Mouse (Mus musculus) forebrain, embryonic 10.5 days (tissue): ENCODE measurements around the gene Tmem167. TPM values are rescaled to one million over a fixed set of nuclear protein-coding genes. Genes with fewer than 3 reads are reported as not detected.
"Not testable (repeated sequence)": the region's sequence is repeated elsewhere in the genome, so short reads cannot be mapped to it uniquely, and the experiment has no call there.

Source experiments
- DNase-seq: peaks from one replicate; pipeline ENCODE4 v3.0.0-alpha.2; 2017; ENCODE audit warnings: low spot score; ENCODE audit errors: extremely low spot score
- H3K27ac ChIP-seq: fragments of 300-500 bp; sonication (generic); 2 replicates; pipeline ENCODE4 v1.5.1; 2016; ENCODE audit warnings: mild to moderate bottlenecking
- H3K27me3 ChIP-seq: fragments of 300-500 bp; sonication (generic); 2 replicates; pipeline ENCODE4 v1.6.1; 2016; ENCODE audit warnings: mild to moderate bottlenecking; ENCODE audit not compliant: poor library complexity, severe bottlenecking
- H3K36me3 ChIP-seq: fragments of 300-500 bp; sonication (generic); replicated peaks from 2 replicates; pipeline ENCODE4 v1.6.1; 2016; ENCODE audit warnings: mild to moderate bottlenecking, moderate library complexity
- H3K4me1 ChIP-seq: fragments of 300-500 bp; sonication (generic); 2 replicates; pipeline ENCODE4 v1.6.1; 2016
- H3K4me3 ChIP-seq: fragments of 300-500 bp; sonication (generic); 2 replicates; pipeline ENCODE4 v1.5.1; 2016; ENCODE audit warnings: mild to moderate bottlenecking, moderate library complexity
- H3K9me3 ChIP-seq: fragments of 300-500 bp; sonication (generic); 2 replicates; pipeline ENCODE4 v1.6.1; 2016; ENCODE audit warnings: mild to moderate bottlenecking, moderate library complexity
- WGBS: fragments of 180-500 bp; shearing (Covaris S2); methylation state at CpG from one replicate; pipeline ENCODE4 v1.1.7; 2016; 5-methylcytosine and 5-hydroxymethylcytosine counted together
- polyA plus RNA-seq: library from polyadenylated mRNA; unstranded; fragments of >200 nt; fragmentation: Nextera tagmentation; extraction: Ambion mirVana; gene quantifications from 2 replicates; pipeline ENCODE4 v1.2.1, GENCODE M21; 2016

Tmem167 gene
- polyA plus RNA-seq, result 59.5 and 67.8 TPM in 2 replicates

DNA sequence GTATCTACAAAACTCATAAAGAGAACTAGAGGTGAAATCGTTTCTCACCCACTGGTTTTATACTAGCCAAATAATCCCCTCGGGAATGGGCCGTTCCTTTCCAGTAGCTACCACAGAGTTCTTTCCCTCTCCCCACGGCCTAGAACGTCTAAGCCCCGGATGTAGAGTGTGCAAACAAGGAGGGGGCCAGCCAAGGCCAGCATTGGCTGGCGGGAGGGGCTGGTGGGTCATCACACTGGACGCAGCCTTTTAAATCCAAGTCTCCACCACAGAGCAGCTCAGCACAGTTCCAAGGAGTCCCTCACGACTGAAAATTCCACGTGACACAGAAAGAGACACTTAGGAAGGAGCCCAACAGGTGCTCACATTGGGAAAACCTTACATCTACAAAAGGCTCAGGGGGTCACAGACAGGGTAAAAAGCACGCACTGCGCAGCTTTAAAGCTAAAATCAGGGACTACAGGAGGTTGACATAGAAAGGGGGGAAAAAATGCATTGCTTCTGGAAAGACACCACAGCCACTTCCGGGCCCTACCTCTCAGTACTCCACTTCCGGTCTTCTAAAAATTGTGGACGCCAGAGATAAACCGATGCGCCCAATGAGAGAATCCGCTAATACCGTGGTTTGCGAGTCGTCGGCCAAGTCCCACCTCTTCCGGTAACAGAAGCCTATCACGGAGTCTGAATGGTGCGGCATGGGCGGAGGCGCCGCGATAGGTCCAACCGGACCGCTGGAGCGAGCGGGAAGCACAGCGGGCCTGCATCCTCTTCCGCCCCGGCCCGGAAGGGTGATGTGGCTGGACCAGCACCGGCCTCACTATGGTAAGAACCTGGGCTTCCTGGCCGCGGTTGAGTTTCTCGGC is at the start of gene Tmem167, which contains the start of gene Xrcc4:
Gene Tmem167 (plus strand): TSS at position 162 of the 863 bp plus-strand sequence.
Gene Xrcc4 (minus strand): TSS at position 647 of the 863 bp plus-strand sequence.
- 4% methylated on average over 41 of the region's 41 CpGs for WGBS
- Histone ChIP-seq H3K27ac (peak within 1 kb of the TSS; percentile 97), H3K36me3 (peaks cover 5% of the 10 kb centered on the region), H3K27me3 (no peaks in the 10 kb centered on the region), H3K4me1 (peaks cover 20% of the 10 kb centered on the region), H3K9me3 (no peaks in the 10 kb centered on the region), H3K4me3 (peak within 1 kb of the TSS; percentile 98)
- DNase-seq, result peak; percentile 94

DNA sequence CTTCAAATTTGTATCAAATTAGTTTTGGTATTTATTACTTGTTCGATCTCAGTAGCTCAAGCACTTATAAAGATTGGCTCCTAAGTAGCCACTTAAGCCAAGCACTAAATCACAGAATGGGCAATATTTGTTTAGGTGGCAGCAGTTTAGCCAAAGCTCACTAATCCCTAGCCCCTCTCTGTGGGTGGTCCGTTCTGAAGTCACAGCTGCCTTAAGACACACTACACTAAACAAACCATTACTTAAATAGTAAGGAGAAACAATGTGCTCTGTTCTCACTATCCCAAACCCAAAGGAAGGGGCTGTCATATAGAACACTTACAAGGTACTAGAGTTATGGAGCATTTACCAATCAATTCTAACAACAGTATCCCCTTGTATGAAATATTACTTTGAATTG is 49.3 kb upstream of the Tmem167 start:
- no peaks in the 10 kb centered on the region for H3K9me3 ChIP-seq
- 9% methylated on average over 2 of the region's 2 CpGs for WGBS
- H3K4me1 ChIP-seq, result peaks cover 3% of the 10 kb centered on the region
- H3K27ac ChIP-seq, result no peak overlapping the region
- no peaks in the 10 kb centered on the region for H3K36me3 ChIP-seq
- H3K4me3 ChIP-seq, result no peak overlapping the region
- H3K27me3 ChIP-seq, result peaks cover 5% of the 10 kb centered on the region; the same call in 1 of the 2 replicates
- DNase-seq, result peak; percentile 29

DNA sequence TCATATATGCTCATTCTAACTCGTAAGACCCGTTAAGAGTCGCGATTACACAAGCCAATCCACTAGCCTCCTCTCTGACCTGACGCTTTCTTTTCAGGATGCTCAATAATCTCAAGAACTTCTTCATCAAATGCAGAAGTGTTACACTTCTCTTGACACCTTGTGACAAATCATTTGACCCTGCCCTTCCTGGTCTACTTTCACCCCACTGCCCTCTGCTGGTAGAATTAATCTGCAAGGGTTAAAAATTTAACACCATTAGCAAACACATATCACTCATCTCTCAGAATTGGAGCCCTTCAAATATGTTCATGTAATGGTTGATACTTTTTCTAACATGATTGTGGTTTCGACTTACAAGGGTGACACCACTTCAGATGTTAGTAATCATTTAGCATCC is 37.2 kb upstream of the Tmem167 start:
- H3K9me3 ChIP-seq, result no peaks in the 10 kb centered on the region
- no peak overlapping the region for H3K27ac ChIP-seq
- no peaks in the 10 kb centered on the region for H3K27me3 ChIP-seq
- H3K4me3 ChIP-seq, result no peak overlapping the region
- WGBS, result 84% methylated on average over 6 of the region's 6 CpGs
- DNase-seq, result no peak
- no peaks in the 10 kb centered on the region for H3K4me1 ChIP-seq
- H3K36me3 ChIP-seq, result no peaks in the 10 kb centered on the region

DNA sequence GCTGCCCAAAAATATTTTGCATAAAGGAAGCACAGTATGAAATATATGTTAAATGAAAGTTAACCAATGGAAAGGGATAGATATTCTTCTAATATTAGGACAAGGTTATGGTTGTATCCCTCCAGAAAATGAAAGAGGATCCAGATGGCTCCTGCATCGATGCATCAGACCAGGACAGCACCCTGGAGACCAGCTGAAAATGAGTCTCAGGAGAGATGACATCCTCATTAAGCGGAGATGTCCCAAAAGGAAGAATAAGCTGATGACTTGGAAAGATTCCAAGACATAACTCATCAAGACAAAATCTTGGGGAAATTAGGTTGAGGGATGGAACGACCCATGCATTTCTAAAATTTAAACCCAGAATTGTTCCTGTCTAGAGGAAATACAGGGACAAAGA is 36.5 kb upstream of the Tmem167 start:
- WGBS, result 88% methylated on average over 3 of the region's 3 CpGs
- Histone ChIP-seq H3K4me3 (no peak overlapping the region), H3K9me3 (no peaks in the 10 kb centered on the region), H3K27ac (no peak overlapping the region), H3K36me3 (no peaks in the 10 kb centered on the region), H3K27me3 (no peaks in the 10 kb centered on the region), H3K4me1 (no peaks in the 10 kb centered on the region)
- DNase-seq, result no peak

DNA sequence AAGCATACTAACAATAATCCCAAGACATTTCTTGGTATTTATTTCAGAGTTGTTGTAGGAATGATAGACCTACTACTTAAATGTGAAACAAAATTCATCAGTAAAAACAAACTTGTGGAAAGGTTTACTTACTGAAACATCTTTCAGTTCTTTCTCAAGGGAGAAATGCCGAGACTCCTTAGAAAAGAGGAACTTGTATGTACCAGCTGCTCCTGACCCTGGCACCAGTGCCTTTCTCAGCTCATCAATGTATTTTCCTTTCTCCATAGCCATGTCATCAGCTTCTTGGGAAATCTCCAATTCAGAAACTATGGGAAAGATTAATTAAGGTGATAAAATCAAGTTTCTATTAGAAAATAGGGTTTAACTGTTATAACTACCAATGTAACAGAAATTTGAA is 27.0 kb upstream of the Tmem167 start:
- H3K4me1 ChIP-seq, result no peaks in the 10 kb centered on the region
- WGBS, result 90% methylated on average over 1 of the region's 1 CpGs
- no peaks in the 10 kb centered on the region for H3K36me3 ChIP-seq
- no peak overlapping the region for H3K4me3 ChIP-seq
- H3K27me3 ChIP-seq, result no peaks in the 10 kb centered on the region
- H3K9me3 ChIP-seq, result no peaks in the 10 kb centered on the region
- no peak for DNase-seq
- no peak overlapping the region for H3K27ac ChIP-seq

DNA sequence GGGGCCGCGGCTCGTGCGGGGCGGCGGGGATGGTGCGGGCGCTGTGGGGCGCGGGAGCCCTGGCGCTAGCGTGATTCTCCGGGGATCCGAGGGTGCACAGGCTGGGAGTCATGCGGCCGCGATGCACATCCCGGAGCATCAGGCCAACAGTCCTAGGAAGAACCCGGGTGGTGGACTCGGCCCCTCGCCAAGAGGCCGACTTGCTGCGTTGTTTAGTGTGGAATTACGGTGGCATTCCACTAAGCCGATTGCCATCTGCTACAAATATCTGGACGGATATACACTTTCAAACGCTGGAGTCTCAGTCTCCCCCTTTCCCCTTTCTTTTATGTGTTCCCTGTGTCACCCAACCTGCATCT is 881 bp downstream of the Tmem167 start:
- 0% methylated on average over 27 of the region's 27 CpGs for WGBS
- no peak for DNase-seq
- Histone ChIP-seq H3K9me3 (no peaks in the 10 kb centered on the region), H3K4me3 (peak overlapping the region; percentile 98), H3K27ac (peak overlapping the region; percentile 97), H3K27me3 (no peaks in the 10 kb centered on the region), H3K4me1 (peaks cover 20% of the 10 kb centered on the region), H3K36me3 (peaks cover 5% of the 10 kb centered on the region)

DNA sequence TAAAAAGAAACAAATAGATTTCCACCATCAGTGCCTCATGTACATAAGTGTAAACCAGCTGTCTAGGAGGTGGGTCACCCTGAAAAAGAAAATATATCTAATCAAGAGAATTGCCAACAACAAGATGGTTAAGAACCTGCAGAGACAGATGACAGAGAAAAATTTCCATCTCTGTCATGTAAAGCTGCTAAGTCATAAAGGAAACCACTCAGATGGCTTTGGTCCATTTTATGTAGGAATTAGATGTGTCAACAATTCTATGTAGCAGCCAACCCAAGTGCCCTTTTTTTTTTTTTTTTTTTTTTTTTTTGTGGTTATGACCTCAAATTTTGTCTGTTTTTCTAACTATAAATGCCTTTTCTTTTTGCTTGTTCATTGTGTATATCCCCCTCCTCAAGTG is 12.6 kb downstream of the Tmem167 start:
- Histone ChIP-seq H3K4me1 (no peaks in the 10 kb centered on the region), H3K9me3 (no peaks in the 10 kb centered on the region), H3K27me3 (no peaks in the 10 kb centered on the region), H3K27ac (no peak overlapping the region), H3K36me3 (peaks cover 81% of the 10 kb centered on the region), H3K4me3 (no peak overlapping the region)
- DNase-seq, result no peak

DNA sequence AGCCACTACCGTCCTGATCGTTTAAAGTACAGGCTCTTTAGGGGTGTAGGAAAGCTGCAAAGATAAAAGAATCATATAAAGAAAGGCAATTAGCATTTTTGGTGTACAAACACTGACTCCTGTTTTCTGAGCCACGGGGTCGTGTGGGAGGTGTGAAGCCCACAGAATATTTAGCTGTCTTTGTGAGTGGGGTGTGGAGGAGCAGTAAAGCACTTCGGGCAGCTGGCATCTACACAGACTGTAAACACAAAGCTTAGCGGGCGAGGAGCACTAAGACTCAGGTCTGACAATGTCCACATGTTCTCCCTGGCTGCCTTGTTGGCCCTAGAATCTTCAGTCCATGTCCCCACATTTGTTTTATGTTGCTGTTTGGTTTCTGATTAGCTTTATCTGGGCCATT is 17.2 kb downstream of the Tmem167 start:
- DNase-seq, result no peak
- H3K36me3 ChIP-seq, result peaks cover 75% of the 10 kb centered on the region
- H3K4me3 ChIP-seq, result no peak overlapping the region
- WGBS, result 96% methylated on average over 7 of the region's 7 CpGs
- H3K27me3 ChIP-seq, result no peaks in the 10 kb centered on the region
- no peaks in the 10 kb centered on the region for H3K4me1 ChIP-seq
- no peaks in the 10 kb centered on the region for H3K9me3 ChIP-seq
- H3K27ac ChIP-seq, result no peak overlapping the region

DNA sequence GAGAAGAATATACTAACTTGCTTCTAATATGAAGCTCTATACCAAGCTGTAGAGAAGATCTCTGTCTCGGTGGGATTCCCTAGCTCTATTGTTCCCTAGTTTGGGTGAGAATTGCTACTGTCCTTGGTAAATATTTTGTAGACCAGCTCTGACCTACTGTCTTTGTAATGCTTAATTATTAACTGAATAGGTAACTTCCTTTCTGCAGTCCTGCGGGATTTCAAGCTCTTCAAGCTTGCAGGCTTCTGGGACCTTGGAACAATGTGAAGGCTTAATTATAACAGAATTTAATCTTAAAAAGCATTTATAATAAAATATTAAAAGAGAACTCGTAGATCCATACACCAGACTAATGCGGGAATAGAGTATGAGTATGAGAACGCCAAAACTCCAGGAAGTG is 19.8 kb downstream of the Tmem167 start:
- H3K4me1 ChIP-seq, H3K27me3 ChIP-seq, H3K27ac ChIP-seq, H3K4me3 ChIP-seq, DNase-seq, H3K9me3 ChIP-seq: not testable (repeated sequence)
- H3K36me3 ChIP-seq, result peaks cover 49% of the 10 kb centered on the region
- 97% methylated on average over 5 of the region's 5 CpGs for WGBS

DNA sequence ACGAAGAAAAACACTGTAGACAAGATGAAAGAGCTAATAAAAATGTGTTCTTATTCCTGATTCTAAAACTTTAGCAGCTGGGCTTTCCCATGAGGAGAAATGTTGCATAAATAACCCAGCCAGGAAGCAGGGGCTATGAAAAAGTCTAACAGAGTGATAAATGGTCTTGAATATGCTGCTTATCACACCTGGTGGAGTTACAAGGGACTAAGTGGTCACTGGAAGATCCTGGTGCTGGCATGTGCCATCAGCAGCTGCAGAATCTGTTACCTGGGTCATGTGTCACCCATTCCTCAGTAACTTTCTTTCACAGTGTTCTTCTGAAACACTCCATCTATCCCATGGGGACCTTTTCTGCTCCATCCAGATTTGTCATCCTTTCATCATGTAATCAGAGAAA is 22.8 kb downstream of the Tmem167 start:
- no peak overlapping the region for H3K27ac ChIP-seq
- DNase-seq, result no peak
- H3K27me3 ChIP-seq, result no peaks in the 10 kb centered on the region
- no peaks in the 10 kb centered on the region for H3K4me1 ChIP-seq
- no peaks in the 10 kb centered on the region for H3K9me3 ChIP-seq
- no peak overlapping the region for H3K4me3 ChIP-seq
- peaks cover 20% of the 10 kb centered on the region for H3K36me3 ChIP-seq
- 92% methylated on average over 1 of the region's 1 CpGs for WGBS

DNA sequence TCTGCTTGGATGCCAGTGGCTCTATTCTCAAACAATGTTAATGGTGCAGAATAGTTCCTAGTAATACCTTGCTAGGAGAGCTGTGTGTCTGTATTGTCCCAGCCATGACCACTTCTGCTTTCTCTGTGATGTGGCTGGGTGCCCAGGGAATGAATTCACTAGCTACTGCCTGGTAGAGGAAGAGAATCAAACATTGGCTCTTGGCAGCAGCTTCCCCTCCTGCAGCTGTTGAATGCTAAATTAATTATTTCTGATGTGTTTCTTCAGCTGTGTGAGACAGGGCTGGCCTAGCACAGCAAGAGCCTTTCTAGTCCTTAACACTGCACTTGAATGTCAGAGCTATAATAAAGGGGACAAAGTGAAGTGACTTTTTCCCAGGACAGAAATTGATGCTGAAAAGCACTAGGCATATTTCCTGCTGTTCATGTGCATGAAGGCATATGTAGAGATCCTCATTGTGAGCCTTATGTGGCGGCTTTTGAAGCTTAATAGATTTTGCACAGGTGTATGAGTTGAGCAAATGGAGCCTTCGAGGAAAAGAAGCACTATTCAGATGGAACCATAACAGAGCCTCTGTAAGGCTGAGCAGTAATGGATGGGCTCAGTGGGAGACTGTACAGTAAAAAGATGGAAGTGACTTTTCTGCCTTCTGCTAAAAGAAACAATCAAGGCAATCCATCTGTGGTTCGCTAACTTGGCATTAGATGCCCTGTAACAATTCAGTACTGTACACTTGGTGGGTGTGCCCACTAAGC is 47.4 kb downstream of the Tmem167 start:
- peaks cover 3% of the 10 kb centered on the region; the same call in 1 of the 2 replicates for H3K4me1 ChIP-seq
- H3K27me3 ChIP-seq, result no peaks in the 10 kb centered on the region
- H3K27ac ChIP-seq, result no peak overlapping the region
- H3K36me3 ChIP-seq, result no peaks in the 10 kb centered on the region
- H3K4me3 ChIP-seq, result no peak overlapping the region
- no peaks in the 10 kb centered on the region for H3K9me3 ChIP-seq
- 81% methylated on average over 3 of the region's 3 CpGs for WGBS
- no peak for DNase-seq

DNA sequence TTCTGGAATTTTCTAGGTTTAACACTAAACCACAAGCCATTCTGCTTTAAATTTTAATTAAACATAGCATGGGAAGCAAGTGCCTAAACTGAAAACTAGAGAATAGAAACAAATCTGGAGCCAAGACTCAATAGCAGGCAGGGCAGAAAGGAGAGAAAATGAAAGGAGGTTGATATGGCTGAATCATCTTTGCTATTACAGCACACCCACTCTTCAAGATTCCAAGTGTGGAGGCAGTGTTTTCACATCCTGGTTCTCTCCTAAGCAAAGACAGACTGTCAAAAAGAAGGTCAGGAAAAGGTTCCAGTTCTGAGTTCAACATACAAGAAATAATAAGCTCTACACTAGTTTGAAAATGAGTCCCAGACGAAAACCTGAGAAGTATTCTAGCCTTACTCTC is 52.8 kb downstream of the Tmem167 start:
- Histone ChIP-seq H3K36me3 (no peaks in the 10 kb centered on the region), H3K4me1 (peaks cover 13% of the 10 kb centered on the region), H3K27me3 (no peaks in the 10 kb centered on the region), H3K27ac (no peak overlapping the region), H3K9me3 (no peaks in the 10 kb centered on the region), H3K4me3 (no peak overlapping the region)
- WGBS, result 91% methylated on average over 1 of the region's 1 CpGs
- no peak for DNase-seq

DNA sequence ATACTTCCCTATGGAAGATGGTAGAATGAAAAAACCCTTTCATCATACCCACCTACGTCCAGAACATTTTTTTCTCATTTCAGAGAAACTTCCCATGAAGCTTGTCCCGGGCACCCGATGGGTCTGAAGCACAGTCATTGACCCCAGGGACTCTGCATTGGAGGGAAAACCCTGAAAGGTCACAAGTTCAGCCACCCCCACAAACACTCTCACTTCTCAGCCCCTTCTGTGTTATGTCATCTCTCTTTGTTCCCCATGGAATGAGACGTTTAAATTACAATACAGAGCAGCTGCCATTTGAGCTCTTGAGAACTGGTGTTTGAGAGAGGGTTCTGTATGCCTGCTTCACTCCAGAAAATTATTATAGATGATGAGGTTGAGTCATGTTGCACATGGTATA is 54.3 kb downstream of the Tmem167 start:
- no peak overlapping the region for H3K4me3 ChIP-seq
- 20% methylated on average over 4 of the region's 4 CpGs for WGBS
- no peaks in the 10 kb centered on the region for H3K36me3 ChIP-seq
- no peaks in the 10 kb centered on the region for H3K9me3 ChIP-seq
- no peaks in the 10 kb centered on the region for H3K27me3 ChIP-seq
- H3K27ac ChIP-seq, result no peak overlapping the region
- no peak for DNase-seq
- peaks cover 13% of the 10 kb centered on the region for H3K4me1 ChIP-seq
